Comparison of ENCODE assay signal across 8 mouse cellular contexts in the genomic region with DNA sequence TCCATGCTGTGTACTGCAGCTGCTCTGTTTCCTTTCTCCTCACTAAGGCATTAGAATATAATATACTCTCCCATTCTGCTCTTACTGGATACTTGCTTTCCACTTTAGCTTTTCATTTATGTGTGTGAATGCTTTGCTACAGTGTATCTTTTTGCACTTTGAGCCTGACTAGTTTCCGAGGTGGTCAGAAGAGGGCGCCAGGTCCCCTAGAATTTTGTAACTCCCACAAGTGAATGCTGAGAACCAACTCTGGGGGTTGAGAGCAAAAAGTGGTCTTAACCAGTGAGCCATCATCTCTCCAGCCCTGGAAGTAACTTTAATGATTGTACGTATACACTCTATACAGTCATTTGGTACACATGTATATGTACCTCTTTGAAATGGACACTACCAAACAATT. TPM values are rescaled to one million over a fixed set of nuclear protein-coding genes. Genes with fewer than 3 reads are reported as not detected.
DNase-seq lines count a peak whose midpoint lies in the region; ATAC-seq and TF ChIP-seq lines count a peak whose summit lies in the region.

No protein-coding gene starts in this region.

- H3K4me2 ChIP-seq in heart, embryonic 12.5 days = peak overlapping the region; percentile 83; the same call in 1 of the 2 replicates

- no peak overlapping the region for H3K27ac ChIP-seq in MEL (ENCODE audit: control insufficient read depth, low read depth, low read length)
- H3K27ac ChIP-seq in heart, embryonic 12.5 days (ENCODE audit: poor library complexity, severe bottlenecking) = no peak overlapping the region
- no peak overlapping the region for H3K27ac ChIP-seq in midbrain, embryonic 10.5 days (replicated peaks)

- H3K36me3 ChIP-seq in MEL (ENCODE audit: control insufficient read depth in 1 of 2, insufficient read depth in 2 of 2, low read length in 2 of 2) = no peaks in the 10 kb centered on the region; a peak in 1 of 4 replicates
- no peaks in the 10 kb centered on the region for H3K36me3 ChIP-seq in heart, embryonic 12.5 days
- peaks cover 9% of the 10 kb centered on the region; the same call in 1 of the 2 replicates for H3K36me3 ChIP-seq in midbrain, embryonic 10.5 days

- ATAC-seq in heart, embryonic 12.5 days (ENCODE audit: insufficient number of reproducible peaks, low FRiP score) = no peak

- peaks cover 0 to 2% of the 10 kb centered on the region in 2 experiments; a peak in 2 of 4 replicates for H3K27me3 ChIP-seq in MEL (ENCODE audit: control insufficient read depth in 1 of 2, insufficient read depth in 2 of 2, low read length in 2 of 2)
- H3K27me3 ChIP-seq in heart, embryonic 12.5 days (replicated peaks) = peaks cover 36% of the 10 kb centered on the region
- H3K27me3 ChIP-seq in midbrain, embryonic 10.5 days (ENCODE audit: low read depth, poor library complexity, severe bottlenecking) = peaks cover 48% of the 10 kb centered on the region

- no peaks in the 10 kb centered on the region for H3K79me2 ChIP-seq in MEL (ENCODE audit: control insufficient read depth, insufficient read depth, low read length, poor library complexity)

- peak; percentile 27 to 38 for DNase-seq in left cerebral cortex, adult 18-20 months (ENCODE audit: low spot score in 2 of 2)
- no peak for DNase-seq in left cerebral cortex, adult 9 months (ENCODE audit: low spot score in 2 of 2)
- peak; percentile 58 for DNase-seq in MEL (ENCODE audit: low read depth, low spot score)
- DNase-seq in cerebellum, adult 9-10 months = peak; percentile 63
- peak; percentile 40 for DNase-seq in midbrain, embryonic 10.5 days (ENCODE audit: low spot score)
- DNase-seq in frontal cortex, postnatal 14 days (ENCODE audit: low spot score in 2 of 2) = no peak
- no peak for DNase-seq in gastrocnemius, postnatal 25 days

- peaks cover 0 to 1% of the 10 kb centered on the region in 2 experiments; a peak in 1 of 4 replicates for H3K4me1 ChIP-seq in MEL (ENCODE audit: control insufficient read depth in 1 of 2, insufficient read depth in 2 of 2, low read length in 2 of 2)
- peaks cover 4% of the 10 kb centered on the region; the same call in 1 of the 2 replicates for H3K4me1 ChIP-seq in heart, embryonic 12.5 days (replicated peaks)
- peaks cover 24% of the 10 kb centered on the region for H3K4me1 ChIP-seq in midbrain, embryonic 10.5 days

- H3K4me3 ChIP-seq in MEL (ENCODE audit: control insufficient read depth in 1 of 2, insufficient read depth in 1 of 2, low read depth in 2 of 2, low read length in 2 of 2) = no peak overlapping the region
- no peak overlapping the region for H3K4me3 ChIP-seq in heart, embryonic 12.5 days
- peak overlapping the region; percentile 81 for H3K4me3 ChIP-seq in midbrain, embryonic 10.5 days

- peak; percentile 79 for TF ChIP-seq RAD21 in MEL (IDR thresholded peaks at IDR 0.05; ENCODE audit: low read depth, low read length)

- no peak for TF ChIP-seq EP300 in MEL (IDR thresholded peaks at IDR 0.05; ENCODE audit: low read depth in 1 of 2, low read length in 2 of 2)

- TF ChIP-seq POLR2A in MEL (IDR thresholded peaks at IDR 0.05; ENCODE audit: control insufficient read depth in 1 of 2, insufficient read depth in 1 of 2, low read depth in 1 of 2, low read length in 2 of 2, poor library complexity in 1 of 2) = no peak

- no peaks in the 10 kb centered on the region for H3K9me3 ChIP-seq in MEL (replicated peaks; ENCODE audit: insufficient read depth, low read length)
- H3K9me3 ChIP-seq in heart, embryonic 12.5 days (replicated peaks) = no peaks in the 10 kb centered on the region
- no peaks in the 10 kb centered on the region for H3K9me3 ChIP-seq in midbrain, embryonic 10.5 days (replicated peaks)

- TF ChIP-seq CTCF in MEL (IDR thresholded peaks at IDR 0.05 in 2 of 3, conservative IDR thresholded peaks at IDR 0.05 in 1 of 3; ENCODE audit: control insufficient read depth in 1 of 3, insufficient read depth in 1 of 3, low read depth in 2 of 3, low read length in 3 of 3, poor library complexity in 1 of 3, severe bottlenecking in 1 of 3) = peak; percentile 27 to 82 (median 70); a peak in 5 of 6 replicates

- no peak overlapping the region for H3K9ac ChIP-seq in MEL (ENCODE audit: control insufficient read depth, low read depth, low read length, poor library complexity, severe bottlenecking)
- H3K9ac ChIP-seq in heart, embryonic 12.5 days = no peak overlapping the region

- 38% methylated on average over 3 of the region's 3 CpGs for WGBS in heart, embryonic 12.5 days
- 18% methylated on average over 3 of the region's 3 CpGs for WGBS in midbrain, embryonic 10.5 days

TF ChIP-seq in MEL, 35 proteins besides CTCF, POLR2A, EP300 and RAD21:
- TF ChIP-seq GABPA (IDR thresholded peaks at IDR 0.05; ENCODE audit: low read depth, low read length) = no peak
- TF ChIP-seq KAT2A (conservative IDR thresholded peaks at IDR 0.05; ENCODE audit: low read depth, low read length) = no peak
- TF ChIP-seq NELFE (IDR thresholded peaks at IDR 0.05; ENCODE audit: low read depth, low read length) = no peak
- TF ChIP-seq ZNF384 (IDR thresholded peaks at IDR 0.05; ENCODE audit: low read depth, low read length) = no peak
- TF ChIP-seq CHD1 (IDR thresholded peaks at IDR 0.05; ENCODE audit: low read depth, low read length) = no peak
- TF ChIP-seq ZKSCAN1 (IDR thresholded peaks at IDR 0.05; ENCODE audit: low read depth, low read length) = no peak
- TF ChIP-seq ZC3H11A (IDR thresholded peaks at IDR 0.05; ENCODE audit: low read depth, low read length) = peak; percentile 75
- TF ChIP-seq JUND (IDR thresholded peaks at IDR 0.05; ENCODE audit: low read depth, low read length) = no peak
- TF ChIP-seq GATA1 (IDR thresholded peaks at IDR 0.05; ENCODE audit: low read depth, low read length) = no peak
- TF ChIP-seq SMC3 (IDR thresholded peaks at IDR 0.05; ENCODE audit: low read depth, low read length) = peak; percentile 75
- TF ChIP-seq CHD2 (IDR thresholded peaks at IDR 0.05; ENCODE audit: low read length) = no peak

RNA-seq across cellular contexts. Expression of a gene that starts 1.6 kb away (rescaled TPM):
- 100 to 1,000 TPM; 122 to 124 TPM for total RNA-seq in left cerebral cortex, adult 18-20 months (2021)
- total RNA-seq in MEL (2012; rRNA removed) = not detected in 2 replicates
- not detected for polyA plus RNA-seq in MEL (2012; ENCODE audit: insufficient read depth in 1 of 2, insufficient read length in 2 of 2, low read depth in 1 of 2, low replicate concordance in 2 of 2, missing spikeins in 1 of 2)
- polyA plus RNA-seq in heart, embryonic 12.5 days (2016; fragmentation: Nextera tagmentation; extraction: Ambion mirVana) = 1.0 TPM in 2 replicates
- 2.2 and 3.0 TPM in 2 replicates for polyA plus RNA-seq in midbrain, embryonic 10.5 days (2016; fragmentation: Nextera tagmentation; extraction: Ambion mirVana)
- 1 to 10 TPM in 1 of 2 experiments, under 1 TPM in 1; 0.69 to 1.0 TPM for total RNA-seq in gastrocnemius, postnatal 25 days (2021)

Comparison
In these comparisons a context has a peak if more than half of its experiments do, and no peak if none do; other contexts are left out.
1. DNase-seq: peak in left cerebral cortex, adult 18-20 months (2 of 2), MEL (single experiment), cerebellum, adult 9-10 months (single experiment) and midbrain, embryonic 10.5 days (single experiment); none in left cerebral cortex, adult 9 months (0 of 2), frontal cortex, postnatal 14 days (0 of 2) and gastrocnemius, postnatal 25 days (single experiment).
2. RNA of a gene that starts 1.6 kb away (total RNA-seq): 122 to 124 TPM in left cerebral cortex, adult 18-20 months; 0.69 to 1.0 TPM in gastrocnemius, postnatal 25 days and not detected in MEL; every median in the first group is over 10 times any median in the second.